Mouse (Mus musculus) spleen, adult 2 months (tissue): ENCODE results near the gene Vnn3. TPM values are rescaled to one million over a fixed set of nuclear protein-coding genes. Genes with fewer than 3 reads are reported as not detected.

ENCODE experiments used
- DNase-seq, 2 experiments: peaks; one replicate each; pipeline versions ENCODE4 v3.0.0 to v3.0.0-alpha.2; 2012 to 2021; ENCODE audit warnings: low spot score in 2 of 2, low read depth in 1 of 2
- H3K27ac ChIP-seq: fragments of 200-500 bp; 2 replicates; pipeline ENCODE4 v1.5.1; 2012; ENCODE audit warnings: low read length, inconsistent platforms; ENCODE audit not compliant: insufficient read depth
- H3K27me3 ChIP-seq: fragments of 200-500 bp; 2 replicates; pipeline ENCODE4 v1.6.1; 2012; ENCODE audit warnings: mild to moderate bottlenecking, moderate library complexity, low read length, inconsistent platforms; ENCODE audit not compliant: control insufficient read depth, insufficient read depth
- H3K36me3 ChIP-seq: fragments of 200-500 bp; 2 replicates; pipeline ENCODE4 v1.6.1; 2012; ENCODE audit warnings: mild to moderate bottlenecking, low read length, inconsistent platforms; ENCODE audit not compliant: control insufficient read depth, insufficient read depth
- H3K4me1 ChIP-seq: fragments of 200-500 bp; 2 replicates; pipeline ENCODE4 v1.6.1; 2011; ENCODE audit warnings: inconsistent platforms; ENCODE audit not compliant: control insufficient read depth, insufficient read depth, insufficient read length
- H3K4me3 ChIP-seq: fragments of 200-500 bp; 2 replicates; pipeline ENCODE4 v1.5.1; 2011; ENCODE audit warnings: mild to moderate bottlenecking, inconsistent platforms; ENCODE audit not compliant: insufficient read depth, insufficient read length; ENCODE audit errors: extremely low read depth
- CTCF ChIP-seq: fragments of 200-500 bp; IDR thresholded peaks from 2 replicates; pipeline ENCODE4 v1.5.1; 2011; ENCODE audit warnings: mild to moderate bottlenecking, inconsistent platforms; ENCODE audit not compliant: insufficient read depth, insufficient read length, insufficient replicate concordance; ENCODE audit errors: extremely low read depth
- POLR2A ChIP-seq: fragments of 200-500 bp; IDR thresholded peaks from 2 replicates; pipeline ENCODE4 v1.6.1; 2011; ENCODE audit warnings: low read depth, low read length, inconsistent platforms
- WGBS: fragments of 180-500 bp; shearing (Covaris S2); methylation state at CpG from one replicate; pipeline ENCODE4 v1.1.7; 2018; 5-methylcytosine and 5-hydroxymethylcytosine counted together
- polyA plus RNA-seq: library from polyadenylated mRNA; depleted of rRNA; stranded (reverse); fragments of >200 nt; gene quantifications from 2 replicates; pipeline ENCODE4 v1.2.3, GENCODE M21; 2012; rRNA removed

Gene Vnn3
- polyA plus RNA-seq, 1 experiment: 2.2 TPM

DNA sequence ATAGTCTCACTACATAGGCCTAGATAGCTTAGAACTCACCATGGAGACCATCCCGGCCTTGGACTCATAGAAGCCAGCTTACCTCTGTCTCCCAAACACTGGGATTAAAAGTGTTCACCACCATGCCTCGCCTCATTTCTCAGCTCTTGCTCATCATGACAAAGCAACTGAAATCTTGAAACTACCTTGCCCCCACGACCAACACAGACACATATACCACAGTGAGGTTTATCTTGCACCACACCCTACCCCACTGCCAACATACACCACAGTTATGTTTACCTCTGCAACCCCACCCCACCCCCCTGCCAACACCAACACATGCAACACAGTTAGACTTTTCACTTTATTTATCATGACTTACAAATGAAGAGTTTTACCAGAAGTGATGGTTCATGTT is 34.8 kb downstream of the Vnn3 start:
- no peak for DNase-seq
- TF ChIP-seq CTCF (no peak), POLR2A (no peak)
- Histone ChIP-seq H3K4me1 (no peaks in the 10 kb centered on the region), H3K27ac (no peak overlapping the region), H3K27me3 (no peaks in the 10 kb centered on the region), H3K4me3 (no peak overlapping the region), H3K36me3 (no peaks in the 10 kb centered on the region)
- WGBS: 77% methylated on average over 3 of the region's 3 CpGs

DNA sequence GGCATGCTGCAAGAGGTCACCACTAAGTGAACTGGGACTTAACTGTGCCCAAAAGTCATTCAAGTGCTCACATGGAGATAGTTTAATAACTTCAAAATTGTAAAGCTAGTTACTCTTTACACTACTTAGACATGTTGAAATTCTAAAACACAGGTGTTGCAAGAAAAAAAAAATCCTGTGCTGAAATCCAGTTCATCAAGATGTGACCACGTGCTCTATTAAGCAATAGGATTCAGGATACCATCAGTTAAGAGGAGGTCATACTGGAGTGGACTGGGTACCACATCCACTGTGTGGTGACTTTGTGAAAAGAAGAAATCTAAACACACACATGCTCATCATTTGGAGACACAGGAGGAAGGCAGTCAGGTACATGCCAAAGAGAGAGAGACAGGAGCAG is 41.7 kb downstream of the Vnn3 start:
- DNase-seq: no peak

DNA sequence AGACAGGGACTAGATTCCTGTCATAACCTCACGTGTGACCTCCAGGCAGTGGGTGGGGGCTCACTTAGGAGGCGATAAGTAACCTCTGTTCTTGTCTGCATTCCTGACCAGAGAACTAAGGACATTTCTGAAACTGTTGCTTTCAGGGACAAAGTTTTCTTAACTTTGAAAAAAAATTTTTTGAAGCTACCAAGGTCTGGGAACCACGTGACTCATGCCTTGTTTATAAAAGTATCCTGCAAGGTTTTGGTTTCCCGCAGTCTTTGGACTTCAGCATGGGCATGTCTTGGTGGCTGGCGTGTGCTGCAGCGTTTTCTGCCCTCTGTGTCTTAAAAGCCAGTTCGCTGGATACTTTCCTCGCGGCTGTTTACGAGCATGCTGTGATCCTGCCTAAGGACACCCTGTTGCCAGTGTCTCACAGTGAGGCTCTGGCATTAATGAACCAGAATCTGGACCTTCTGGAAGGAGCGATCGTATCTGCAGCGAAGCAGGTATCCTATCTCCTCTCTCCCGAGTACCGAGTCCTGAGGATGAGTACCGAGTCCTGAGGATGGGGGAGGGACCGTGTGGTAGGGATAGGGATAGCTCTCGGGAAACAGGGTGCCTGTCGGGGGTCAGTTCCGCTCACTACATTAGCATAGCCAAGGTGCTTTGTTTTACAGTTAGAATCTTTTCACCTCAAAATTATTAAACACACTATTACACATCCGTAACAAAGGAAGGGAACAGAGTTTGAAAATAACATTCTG is 43.5 kb downstream of the Vnn3 start, which contains the start of gene Vnn1:
Vnn1 (plus strand) TSS at position 88 of the 749 bp plus-strand sequence.
- Histone ChIP-seq H3K4me1 (no peaks in the 10 kb centered on the region), H3K27me3 (no peaks in the 10 kb centered on the region), H3K4me3 (no peak within 1 kb of the TSS), H3K27ac (no peak within 1 kb of the TSS), H3K36me3 (no peaks in the 10 kb centered on the region)
- 47% methylated on average over 21 of the region's 21 CpGs for WGBS
- no peak for DNase-seq
- no peak for TF ChIP-seq POLR2A
- no peak for TF ChIP-seq CTCF

More for the DNA sequence above, 41.7 kb downstream of the Vnn3 start:
- H3K36me3 ChIP-seq: no peaks in the 10 kb centered on the region
- TF ChIP-seq CTCF (no peak), POLR2A (no peak)
- no peak overlapping the region for H3K27ac ChIP-seq
- 92% methylated on average over 1 of the region's 1 CpGs for whole genome bisulfite sequencing
- H3K4me1 ChIP-seq: no peaks in the 10 kb centered on the region
- H3K27me3 ChIP-seq: no peaks in the 10 kb centered on the region
- H3K4me3 ChIP-seq: no peak overlapping the region

DNA sequence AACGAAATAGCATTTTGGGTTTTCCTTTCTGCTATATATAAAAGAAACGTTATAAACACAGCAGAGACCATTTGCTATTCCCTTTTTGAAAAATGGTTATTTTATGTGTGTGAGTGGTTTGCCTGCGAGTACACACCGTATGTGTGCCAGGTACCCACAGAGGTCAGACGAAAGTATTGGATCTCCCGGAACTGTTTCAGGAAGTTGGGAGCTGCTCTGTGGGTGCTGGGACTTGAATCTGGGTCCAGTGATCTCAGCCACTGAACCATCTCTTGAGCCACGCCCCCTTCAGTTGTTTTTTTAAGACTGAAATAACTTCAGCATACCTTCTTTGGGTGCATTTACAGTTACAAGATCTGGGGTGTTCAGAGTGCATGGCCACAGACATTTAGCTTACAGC is 44.1 kb downstream of the Vnn3 start:
- 71% methylated on average over 7 of the region's 7 CpGs for WGBS
- Histone ChIP-seq H3K4me3 (no peak overlapping the region), H3K36me3 (no peaks in the 10 kb centered on the region)

DNA sequence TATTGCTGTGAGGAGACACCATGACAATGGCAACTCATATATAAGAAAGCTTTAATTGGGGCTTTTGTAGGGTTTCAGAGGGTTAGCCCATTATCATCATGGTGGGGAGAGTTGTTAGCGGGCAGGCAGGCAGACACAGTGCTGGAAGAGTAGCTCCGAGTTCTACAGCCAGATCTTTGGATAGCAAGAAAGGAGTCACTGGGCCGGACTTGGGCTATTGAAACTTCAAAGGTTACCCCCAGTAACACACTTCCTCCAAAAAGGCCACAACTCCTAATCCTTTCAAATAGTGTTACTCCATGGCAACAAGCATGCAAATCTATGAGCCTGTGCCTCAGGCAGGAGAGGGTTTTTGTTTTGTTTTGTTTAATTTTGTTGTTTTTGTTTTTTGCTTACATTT is 49.9 kb downstream of the Vnn3 start:
- Histone ChIP-seq H3K4me1 (no peaks in the 10 kb centered on the region), H3K27me3 (no peaks in the 10 kb centered on the region), H3K4me3 (no peak overlapping the region), H3K27ac (no peak overlapping the region), H3K36me3 (no peaks in the 10 kb centered on the region)
- 86% methylated on average over 3 of the region's 3 CpGs for WGBS
- no peak for DNase-seq
- no peak for TF ChIP-seq CTCF
- no peak for TF ChIP-seq POLR2A

More for the DNA sequence above, 44.1 kb downstream of the Vnn3 start:
- no peaks in the 10 kb centered on the region for H3K4me1 ChIP-seq
- no peak for TF ChIP-seq CTCF
- TF ChIP-seq POLR2A: no peak
- H3K27me3 ChIP-seq: no peaks in the 10 kb centered on the region
- no peak for DNase-seq
- no peak overlapping the region for H3K27ac ChIP-seq

DNA sequence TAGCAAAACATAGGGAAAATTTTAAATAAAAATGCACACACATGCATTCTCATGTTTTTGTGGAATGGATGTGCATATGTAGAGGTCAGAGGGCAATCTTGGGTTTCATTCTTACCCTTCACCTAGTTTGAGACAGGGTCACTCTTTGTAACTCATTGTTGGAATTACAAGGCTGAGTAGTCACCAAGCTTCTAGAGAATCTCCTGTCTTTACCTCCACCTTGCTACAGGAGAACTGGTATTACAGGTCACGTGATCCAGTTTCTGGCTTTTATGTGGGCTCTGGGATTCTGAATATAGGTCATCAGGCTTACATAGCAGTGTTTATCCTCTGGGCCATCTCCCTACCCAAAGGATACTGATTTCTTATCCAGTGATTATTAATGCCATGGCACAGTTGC is 54.4 kb downstream of the Vnn3 start:
- no peak for DNase-seq
- Histone ChIP-seq H3K27me3 (no peaks in the 10 kb centered on the region), H3K4me3 (no peak overlapping the region), H3K4me1 (no peaks in the 10 kb centered on the region), H3K36me3 (no peaks in the 10 kb centered on the region), H3K27ac (no peak overlapping the region)
- TF ChIP-seq POLR2A: no peak
- no peak for TF ChIP-seq CTCF
- WGBS: 78% methylated on average over 1 of the region's 1 CpGs

Other genes with a start within 250 kb of the Vnn3 start
- gene Rps12, start 64.2 kb upstream of the Vnn3 start, polyA plus RNA-seq: 1,677 and 2,344 TPM in 2 replicates
- gene Slc18b1, start 54.5 kb upstream of the Vnn3 start, polyA plus RNA-seq: 1.1 TPM in 2 replicates
- 0.08 and 0.20 TPM in 2 replicates for gene Vnn1, start 43.2 kb downstream of the Vnn3 start, polyA plus RNA-seq
- gene Taar1, start 68.9 kb downstream of the Vnn3 start, polyA plus RNA-seq: not detected in 2 replicates
- not detected in 2 replicates for gene Taar2, start 87.1 kb downstream of the Vnn3 start, polyA plus RNA-seq
- not detected in 2 replicates for gene Taar3, start 98.1 kb downstream of the Vnn3 start, polyA plus RNA-seq
- gene Taar4, start 109.0 kb downstream of the Vnn3 start, polyA plus RNA-seq: not detected in 2 replicates
- gene Taar5, start 119.2 kb downstream of the Vnn3 start, polyA plus RNA-seq: not detected in 2 replicates
- not detected in 2 replicates for gene Taar6, start 134.2 kb downstream of the Vnn3 start, polyA plus RNA-seq
- not detected in 2 replicates for gene Taar7a, start 142.0 kb downstream of the Vnn3 start, polyA plus RNA-seq
- not detected in 2 replicates for gene Taar7b, start 148.5 kb downstream of the Vnn3 start, polyA plus RNA-seq
- not detected in 2 replicates for gene Taar7d, start 175.8 kb downstream of the Vnn3 start, polyA plus RNA-seq
- not detected in 2 replicates for gene Taar7e, start 186.2 kb downstream of the Vnn3 start, polyA plus RNA-seq
- not detected in 2 replicates for gene Taar7f, start 198.0 kb downstream of the Vnn3 start, polyA plus RNA-seq
- not detected in 2 replicates for gene Taar8a, start 225.0 kb downstream of the Vnn3 start, polyA plus RNA-seq
- gene Taar8b, start 240.8 kb downstream of the Vnn3 start, polyA plus RNA-seq: 0.20 and 0.75 TPM in 2 replicates